ENCODE assay signal across 29 mouse cellular contexts in the genomic region with DNA sequence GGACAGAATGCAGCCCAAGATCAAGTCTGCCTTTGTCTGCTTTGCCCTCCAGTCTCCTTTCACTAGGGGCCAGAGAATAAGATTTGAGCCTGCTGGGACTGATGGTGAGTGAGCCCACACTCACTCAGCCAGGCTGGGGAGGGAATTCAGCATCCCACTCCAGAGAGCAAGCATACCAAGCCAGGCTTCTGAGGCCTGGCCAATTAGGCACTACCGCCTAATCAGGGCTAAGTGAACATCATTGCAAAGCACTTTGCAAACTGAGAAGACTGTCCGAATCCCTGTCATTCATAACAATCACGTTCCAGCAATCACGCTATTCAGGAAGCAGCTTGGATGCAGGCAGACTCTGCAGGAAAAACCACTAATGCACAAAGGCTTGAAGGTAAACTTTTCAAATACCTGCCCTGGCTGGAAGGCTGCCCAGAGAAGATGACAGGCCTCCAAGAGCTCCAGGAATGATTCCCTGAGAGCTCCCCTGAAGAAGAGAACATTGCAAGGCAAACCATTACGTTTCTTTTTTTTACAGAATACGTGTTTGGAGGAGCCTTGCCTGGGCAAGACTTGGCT.
DNase-seq lines count a peak whose midpoint lies in the region; ATAC-seq lines count a peak whose summit lies in the region.
"Had no signal": no experiment of that assay in that cellular context is flagged by ENCODE, and none has a peak within 500 bp of the region (broad histone marks: within the 10 kb centered on the region; RNA-seq: fewer than 3 reads in every experiment).

No protein-coding gene starts in this region.

- H3K4me3 ChIP-seq in embryonic facial prominence, embryonic 14.5 days (ENCODE audit: low read depth, low read length), result no peak overlapping the region
- no peak overlapping the region for H3K4me3 ChIP-seq in embryonic facial prominence, embryonic 10.5 days
- no peak overlapping the region for H3K4me3 ChIP-seq in forebrain, embryonic 14.5 days (ENCODE audit: low read depth, low read length)
- H3K4me3 ChIP-seq in forebrain, embryonic 13.5 days, result no peak overlapping the region
- no peak overlapping the region for H3K4me3 ChIP-seq in midbrain, embryonic 16.5 days (ENCODE audit: low read depth, low read length)
- H3K4me3 ChIP-seq in midbrain, embryonic 10.5 days, result no peak overlapping the region
- no peak overlapping the region for H3K4me3 ChIP-seq in kidney, embryonic 16.5 days (ENCODE audit: low read length)
- H3K4me3 ChIP-seq: embryonic facial prominence, embryonic 12.5 days; erythroblast, embryonic 14.5 days; gastrocnemius, adult 2 months; heart, embryonic 13.5 days had no signal

- no peak overlapping the region for H3K4me2 ChIP-seq in embryonic facial prominence, embryonic 14.5 days (ENCODE audit: low read depth, low read length)
- no peak overlapping the region for H3K4me2 ChIP-seq in forebrain, embryonic 14.5 days (ENCODE audit: low read length)
- no peak overlapping the region for H3K4me2 ChIP-seq in forebrain, embryonic 13.5 days
- H3K4me2 ChIP-seq in midbrain, embryonic 16.5 days (ENCODE audit: low read length), result no peak overlapping the region
- H3K4me2 ChIP-seq in kidney, embryonic 16.5 days (replicated peaks; ENCODE audit: low read depth, low read length), result no peak overlapping the region
- H3K4me2 ChIP-seq: embryonic facial prominence, embryonic 12.5 days; heart, embryonic 13.5 days; hindbrain, embryonic 14.5 days had no signal

- no peaks in the 10 kb centered on the region for H3K4me1 ChIP-seq in embryonic facial prominence, embryonic 14.5 days (ENCODE audit: control insufficient read depth, insufficient read depth, low read length)
- H3K4me1 ChIP-seq in embryonic facial prominence, embryonic 10.5 days, result no peaks in the 10 kb centered on the region
- no peaks in the 10 kb centered on the region for H3K4me1 ChIP-seq in forebrain, embryonic 14.5 days (ENCODE audit: control insufficient read depth, insufficient read depth, low read length)
- H3K4me1 ChIP-seq in forebrain, embryonic 13.5 days, result 0 out of 2 replicates have a peak, but pooled peaks cover 5% of the 10 kb centered on the region
- peaks cover 2% of the 10 kb centered on the region; the same call in 1 of the 2 replicates for H3K4me1 ChIP-seq in midbrain, embryonic 16.5 days (ENCODE audit: control insufficient read depth, insufficient read depth, low read length)
- H3K4me1 ChIP-seq in midbrain, embryonic 10.5 days, result no peaks in the 10 kb centered on the region
- H3K4me1 ChIP-seq in kidney, embryonic 16.5 days (ENCODE audit: insufficient read depth, low read length), result peaks cover 7% of the 10 kb centered on the region; the same call in 1 of the 2 replicates
- H3K4me1 ChIP-seq: embryonic facial prominence, embryonic 12.5 days had no signal

- 48% methylated on average over 6 of the region's 6 CpGs for WGBS in embryonic facial prominence, embryonic 14.5 days
- 75% methylated on average over 6 of the region's 6 CpGs for WGBS in embryonic facial prominence, embryonic 10.5 days
- 47% methylated on average over 6 of the region's 6 CpGs for WGBS in forebrain, embryonic 14.5 days
- WGBS in forebrain, embryonic 13.5 days, result 58% methylated on average over 6 of the region's 6 CpGs
- 66% methylated on average over 6 of the region's 6 CpGs for WGBS in midbrain, embryonic 16.5 days
- WGBS in midbrain, embryonic 10.5 days, result 81% methylated on average over 6 of the region's 6 CpGs
- 74% methylated on average over 6 of the region's 6 CpGs for WGBS in kidney, embryonic 16.5 days

- no peaks in the 10 kb centered on the region for H3K36me3 ChIP-seq in embryonic facial prominence, embryonic 14.5 days (ENCODE audit: control insufficient read depth, insufficient read depth, low read length)
- H3K36me3 ChIP-seq in embryonic facial prominence, embryonic 10.5 days (replicated peaks), result no peaks in the 10 kb centered on the region
- no peaks in the 10 kb centered on the region for H3K36me3 ChIP-seq in forebrain, embryonic 14.5 days (ENCODE audit: control insufficient read depth, insufficient read depth, low read length)
- no peaks in the 10 kb centered on the region for H3K36me3 ChIP-seq in forebrain, embryonic 13.5 days (ENCODE audit: poor library complexity, severe bottlenecking)
- H3K36me3 ChIP-seq in midbrain, embryonic 16.5 days (ENCODE audit: control insufficient read depth, insufficient read depth, low read length), result no peaks in the 10 kb centered on the region
- no peaks in the 10 kb centered on the region for H3K36me3 ChIP-seq in midbrain, embryonic 10.5 days
- H3K36me3 ChIP-seq in kidney, embryonic 16.5 days (ENCODE audit: insufficient read depth, low read length), result no peaks in the 10 kb centered on the region
- H3K36me3 ChIP-seq: embryonic facial prominence, embryonic 12.5 days; G1E; heart, embryonic 13.5 days had no signal

- DNase-seq in embryonic facial prominence, embryonic 14.5 days (ENCODE audit: low spot score), result peak; percentile 63
- DNase-seq in embryonic facial prominence, embryonic 10.5 days (ENCODE audit: low spot score), result no peak
- DNase-seq in forebrain, embryonic 14.5 days (ENCODE audit: low spot score), result peak; percentile 24
- DNase-seq in midbrain, embryonic 10.5 days (ENCODE audit: low spot score), result no peak
- DNase-seq: adrenal gland, postnatal 10 days; adrenal gland, postnatal 36 days; B cell, adult 2 months; cerebellum, adult 11 months; cerebellum, adult 2 months; cerebellum, adult 9-11 months; gastrocnemius, adult 2 months; gastrocnemius, postnatal 14 days; heart, adult 18-20 months; heart, postnatal 14 days; heart, postnatal 4 days; kidney, adult 18-20 months had no signal

- H3K9me3 ChIP-seq in embryonic facial prominence, embryonic 14.5 days (ENCODE audit: control insufficient read depth, low read length), result no peaks in the 10 kb centered on the region
- no peaks in the 10 kb centered on the region for H3K9me3 ChIP-seq in embryonic facial prominence, embryonic 10.5 days
- no peaks in the 10 kb centered on the region for H3K9me3 ChIP-seq in forebrain, embryonic 14.5 days (replicated peaks; ENCODE audit: control insufficient read depth, low read length)
- H3K9me3 ChIP-seq in forebrain, embryonic 13.5 days (replicated peaks), result no peaks in the 10 kb centered on the region
- H3K9me3 ChIP-seq in midbrain, embryonic 16.5 days (replicated peaks; ENCODE audit: control insufficient read depth, low read length, poor library complexity, severe bottlenecking), result no peaks in the 10 kb centered on the region
- H3K9me3 ChIP-seq in midbrain, embryonic 10.5 days (replicated peaks), result no peaks in the 10 kb centered on the region
- no peaks in the 10 kb centered on the region for H3K9me3 ChIP-seq in kidney, embryonic 16.5 days (ENCODE audit: low read length)
- H3K9me3 ChIP-seq: embryonic facial prominence, embryonic 12.5 days; heart, embryonic 13.5 days had no signal

- no peak overlapping the region for H3K27ac ChIP-seq in embryonic facial prominence, embryonic 14.5 days (replicated peaks; ENCODE audit: low read depth, low read length)
- no peak overlapping the region for H3K27ac ChIP-seq in embryonic facial prominence, embryonic 10.5 days (replicated peaks)
- no peak overlapping the region for H3K27ac ChIP-seq in forebrain, embryonic 14.5 days (ENCODE audit: low read depth, low read length)
- no peak overlapping the region for H3K27ac ChIP-seq in forebrain, embryonic 13.5 days
- no peak overlapping the region for H3K27ac ChIP-seq in midbrain, embryonic 16.5 days (ENCODE audit: low read length)
- no peak overlapping the region for H3K27ac ChIP-seq in midbrain, embryonic 10.5 days (replicated peaks)
- no peak overlapping the region for H3K27ac ChIP-seq in kidney, embryonic 16.5 days (ENCODE audit: low read length)
- H3K27ac ChIP-seq: embryonic facial prominence, embryonic 12.5 days; gastrocnemius, adult 2 months; heart, embryonic 13.5 days; hindbrain, embryonic 14.5 days; hindbrain, postnatal 0 days had no signal

- H3K9ac ChIP-seq in embryonic facial prominence, embryonic 14.5 days (ENCODE audit: low read depth, low read length), result no peak overlapping the region
- no peak overlapping the region for H3K9ac ChIP-seq in forebrain, embryonic 14.5 days (ENCODE audit: low read length)
- no peak overlapping the region for H3K9ac ChIP-seq in forebrain, embryonic 13.5 days
- H3K9ac ChIP-seq in midbrain, embryonic 16.5 days (ENCODE audit: low read depth, low read length), result no peak overlapping the region
- no peak overlapping the region for H3K9ac ChIP-seq in kidney, embryonic 16.5 days (replicated peaks; ENCODE audit: low read length)
- H3K9ac ChIP-seq: embryonic facial prominence, embryonic 12.5 days; heart, embryonic 13.5 days; hindbrain, embryonic 14.5 days had no signal

- ATAC-seq in embryonic facial prominence, embryonic 14.5 days (ENCODE audit: low read depth), result no peak
- ATAC-seq in forebrain, embryonic 14.5 days, result no peak
- no peak for ATAC-seq in forebrain, embryonic 13.5 days
- 0 out of 2 replicates have a peak, but pooled peaks have one; percentile 49 for ATAC-seq in midbrain, embryonic 16.5 days
- no peak for ATAC-seq in kidney, embryonic 16.5 days (ENCODE audit: low FRiP score, low TSS enrichment)
- ATAC-seq: hindbrain, postnatal 0 days; inflammation-experienced regulatory T-cells, adult 6 months; intestine, embryonic 16.5 days; Patski had no signal

- no peaks in the 10 kb centered on the region for H3K27me3 ChIP-seq in embryonic facial prominence, embryonic 14.5 days (replicated peaks; ENCODE audit: control insufficient read depth, insufficient read depth, low read length)
- H3K27me3 ChIP-seq in embryonic facial prominence, embryonic 10.5 days (replicated peaks; ENCODE audit: low read depth, poor library complexity, severe bottlenecking), result no peaks in the 10 kb centered on the region
- no peaks in the 10 kb centered on the region for H3K27me3 ChIP-seq in forebrain, embryonic 14.5 days (replicated peaks; ENCODE audit: control insufficient read depth, insufficient read depth, low read length)
- H3K27me3 ChIP-seq in forebrain, embryonic 13.5 days, result no peaks in the 10 kb centered on the region
- no peaks in the 10 kb centered on the region for H3K27me3 ChIP-seq in midbrain, embryonic 16.5 days (ENCODE audit: control insufficient read depth, insufficient read depth, low read depth, low read length)
- no peaks in the 10 kb centered on the region for H3K27me3 ChIP-seq in midbrain, embryonic 10.5 days (ENCODE audit: low read depth, poor library complexity, severe bottlenecking)
- H3K27me3 ChIP-seq in kidney, embryonic 16.5 days (ENCODE audit: insufficient read depth, low read length), result no peaks in the 10 kb centered on the region
- H3K27me3 ChIP-seq: CH12.LX; embryonic facial prominence, embryonic 12.5 days; heart, embryonic 13.5 days; Patski had no signal

Comparison
In these comparisons a context has a peak if more than half of its experiments do, and no peak if none do; other contexts are left out.
1. DNase-seq: peak in embryonic facial prominence, embryonic 14.5 days (single experiment) and forebrain, embryonic 14.5 days (single experiment); none in embryonic facial prominence, embryonic 10.5 days (single experiment) and midbrain, embryonic 10.5 days (single experiment).